Mouse (Mus musculus) ES-E14 (cell line): ENCODE measurements at regions not wholly inside any gene's neighbourhood (a gene's known extent, or its start where the extent isn't known, plus 50 kb on each side); places are given as distances from the start of the nearest gene placed in this dataset.

Experiments
- CHD2 ChIP-seq: IDR thresholded peaks from 2 replicates; pipeline ENCODE4 v1.6.1; 2014; ENCODE audit warnings: mild to moderate bottlenecking, low read depth, low read length, inconsistent platforms
- HCFC1 ChIP-seq: IDR thresholded peaks from 2 replicates; pipeline ENCODE4 v1.6.1; 2012; ENCODE audit warnings: low read length, inconsistent platforms, borderline replicate concordance; ENCODE audit not compliant: insufficient read depth
- MAFK ChIP-seq: IDR thresholded peaks from 2 replicates; pipeline ENCODE4 v1.6.1; 2014; ENCODE audit warnings: mild to moderate bottlenecking, low read depth, low read length, inconsistent platforms; ENCODE audit not compliant: insufficient read depth
- ZC3H11A ChIP-seq: IDR thresholded peaks from 2 replicates; pipeline ENCODE4 v1.6.1; 2012; ENCODE audit warnings: low read depth, mild to moderate bottlenecking, inconsistent platforms, low read length, borderline replicate concordance
- ZNF384 ChIP-seq: IDR thresholded peaks from 2 replicates; pipeline ENCODE4 v1.6.1; 2012; ENCODE audit warnings: low read depth, low read length, inconsistent platforms

GRCm38 (mm10) chr6:81782815-81783435, 140.5 kb upstream of the Gcfc2 start:
- no peak for TF ChIP-seq MAFK
- no peak for TF ChIP-seq CHD2
- TF ChIP-seq ZC3H11A: no peak
- no peak for TF ChIP-seq ZNF384
- no peak for TF ChIP-seq HCFC1
